Mouse (Mus musculus) intestine, embryonic 16.5 days (tissue): ENCODE data around the gene Dnajc5. TPM values are rescaled to one million over a fixed set of nuclear protein-coding genes. Genes with fewer than 3 reads are reported as not detected.

ENCODE experiments used
- ATAC-seq: fragments of 200-750 bp; cut with Nextera tagmentation; 2 replicates; pipeline ENCODE4 v1.8.0; 2017; ENCODE audit warnings: moderate TSS enrichment, moderate library complexity
- H3K27ac ChIP-seq: fragments of 300-500 bp; sonication (generic); 2 replicates; pipeline ENCODE4 v1.5.1; 2014; ENCODE audit warnings: mild to moderate bottlenecking, low read length
- H3K27me3 ChIP-seq: fragments of 300-500 bp; sonication (generic); replicated peaks from 2 replicates; pipeline ENCODE4 v1.6.1; 2014; ENCODE audit warnings: low read length, control low read depth, mixed read lengths; ENCODE audit not compliant: control insufficient read depth, insufficient read depth
- H3K36me3 ChIP-seq: fragments of 300-500 bp; sonication (generic); 2 replicates; pipeline ENCODE4 v1.6.1; 2014; ENCODE audit warnings: low read length, control low read depth; ENCODE audit not compliant: control insufficient read depth, insufficient read depth
- H3K4me1 ChIP-seq: fragments of 300-500 bp; sonication (generic); 2 replicates; pipeline ENCODE4 v1.6.1; 2014; ENCODE audit warnings: low read length, control low read depth, mixed read lengths; ENCODE audit not compliant: control insufficient read depth, insufficient read depth
- H3K4me2 ChIP-seq: fragments of 300-500 bp; sonication (generic); 2 replicates; pipeline ENCODE4 v1.6.1; 2014; ENCODE audit warnings: low read depth, low read length, control low read depth
- H3K4me3 ChIP-seq: fragments of 300-500 bp; sonication (generic); 2 replicates; pipeline ENCODE4 v1.5.1; 2014; ENCODE audit warnings: mild to moderate bottlenecking, low read length
- H3K9ac ChIP-seq: fragments of 300-500 bp; sonication (generic); 2 replicates; pipeline ENCODE4 v1.6.1; 2014; ENCODE audit warnings: low read depth, low read length
- H3K9me3 ChIP-seq: fragments of 300-500 bp; sonication (generic); 2 replicates; pipeline ENCODE4 v1.6.1; 2016; ENCODE audit warnings: low read length, control low read depth; ENCODE audit not compliant: control insufficient read depth
- WGBS: fragments of 180-500 bp; shearing (Covaris S2); extraction: QIAGEN DNeasy Blood & Tissue Kit; methylation state at CpG from one replicate; pipeline ENCODE4 v1.1.7; 2014; 5-methylcytosine and 5-hydroxymethylcytosine counted together
- polyA plus RNA-seq: library from polyadenylated mRNA; unstranded; fragments of >200 nt; fragmentation: Nextera tagmentation; extraction: Ambion mirVana; gene quantifications from 2 replicates; pipeline ENCODE4 v1.2.1, GENCODE M21; 2015

Gene Dnajc5
- polyA plus RNA-seq, 1 experiment from 2014 or later, result 74.1 TPM

GRCm38 (mm10) chr2:181589732-181590105 is 69.4 kb downstream of the Dnajc5 start:
- WGBS, result 95% methylated on average over 9 of the region's 9 CpGs
- peaks cover 20% of the 10 kb centered on the region; the same call in 1 of the 2 replicates for H3K36me3 ChIP-seq
- no peak for ATAC-seq

GRCm38 (mm10) chr2:181590471-181590870 is 70.2 kb downstream of the Dnajc5 start:
- Histone ChIP-seq H3K4me2 (no peak overlapping the region), H3K9ac (no peak overlapping the region), H3K4me1 (peaks cover 8% of the 10 kb centered on the region), H3K27me3 (no peaks in the 10 kb centered on the region), H3K4me3 (no peak overlapping the region), H3K36me3 (peaks cover 20% of the 10 kb centered on the region; the same call in 1 of the 2 replicates), H3K27ac (no peak overlapping the region), H3K9me3 (no peaks in the 10 kb centered on the region)
- 91% methylated on average over 5 of the region's 5 CpGs for WGBS
- no peak for ATAC-seq

More at GRCm38 (mm10) chr2:181589732-181590105, 69.4 kb downstream of the Dnajc5 start:
- Histone ChIP-seq H3K27me3 (no peaks in the 10 kb centered on the region), H3K9ac (no peak overlapping the region), H3K9me3 (no peaks in the 10 kb centered on the region), H3K27ac (no peak overlapping the region), H3K4me1 (peaks cover 8% of the 10 kb centered on the region), H3K4me3 (no peak overlapping the region), H3K4me2 (no peak overlapping the region)

- peak; percentile 52 for ATAC-seq
- H3K36me3 ChIP-seq, result peaks cover 14% of the 10 kb centered on the region; the same call in 1 of the 2 replicates
- H3K27ac ChIP-seq, result peak within 1 kb of the TSS; percentile 87
- no peaks in the 10 kb centered on the region for H3K27me3 ChIP-seq
- H3K4me3 ChIP-seq, result peak within 1 kb of the TSS; percentile 93
- peak within 1 kb of the TSS; percentile 94 for H3K9ac ChIP-seq
- no peaks in the 10 kb centered on the region for H3K9me3 ChIP-seq
- WGBS, result 12% methylated on average over 5 of the region's 5 CpGs
- H3K4me2 ChIP-seq, result peak within 1 kb of the TSS; percentile 84
- peaks cover 8% of the 10 kb centered on the region for H3K4me1 ChIP-seq
Observed at GRCm38 (mm10) chr2:181591528-181592085, 71.3 kb downstream of the Dnajc5 start, which contains the start of gene Prpf6. Prpf6 (plus strand) TSS chr2:181591868.

GRCm38 (mm10) chr2:181592231-181593041 is 72.2 kb downstream of the Dnajc5 start, which contains the start of gene Zfp512b:
Zfp512b (minus strand) TSS chr2:181592803.
- ATAC-seq, result peak; percentile 77
- peak within 1 kb of the TSS; percentile 87 for H3K27ac ChIP-seq
- peaks cover 8% of the 10 kb centered on the region for H3K4me1 ChIP-seq
- H3K27me3 ChIP-seq, result no peaks in the 10 kb centered on the region
- peak within 1 kb of the TSS; percentile 84 for H3K4me2 ChIP-seq
- under 1% methylated on average over 96 of the region's 97 CpGs for WGBS
- H3K9ac ChIP-seq, result peak within 1 kb of the TSS; percentile 94
- peak within 1 kb of the TSS; percentile 93 for H3K4me3 ChIP-seq
- H3K36me3 ChIP-seq, result peaks cover 12% of the 10 kb centered on the region; the same call in 1 of the 2 replicates
- H3K9me3 ChIP-seq, result no peaks in the 10 kb centered on the region

- Histone ChIP-seq H3K27ac (peak overlapping the region; percentile 87), H3K4me1 (peaks cover 12% of the 10 kb centered on the region), H3K4me2 (peak overlapping the region; percentile 84), H3K4me3 (peak overlapping the region; percentile 93), H3K27me3 (no peaks in the 10 kb centered on the region), H3K9ac (peak overlapping the region; percentile 94), H3K9me3 (no peaks in the 10 kb centered on the region), H3K36me3 (peaks cover 12% of the 10 kb centered on the region; the same call in 1 of the 2 replicates)
- peak; percentile 16 for ATAC-seq
- 9% methylated on average over 6 of the region's 6 CpGs for WGBS
Observed at GRCm38 (mm10) chr2:181593042-181593421, 72.7 kb downstream of the Dnajc5 start.

- Histone ChIP-seq H3K27ac (no peak overlapping the region), H3K27me3 (no peaks in the 10 kb centered on the region)
Observed at GRCm38 (mm10) chr2:181593937-181594336, 73.7 kb downstream of the Dnajc5 start.

GRCm38 (mm10) chr2:181594946-181595696 is 74.8 kb downstream of the Dnajc5 start:
- no peak for ATAC-seq
- Histone ChIP-seq H3K36me3 (0 out of 2 replicates have a peak, but pooled peaks cover 2% of the 10 kb centered on the region), H3K27me3 (no peaks in the 10 kb centered on the region), H3K27ac (no peak overlapping the region), H3K9me3 (no peaks in the 10 kb centered on the region), H3K9ac (no peak overlapping the region), H3K4me3 (no peak overlapping the region), H3K4me1 (peaks cover 14% of the 10 kb centered on the region), H3K4me2 (no peak overlapping the region)
- 73% methylated on average over 4 of the region's 4 CpGs for WGBS

More at GRCm38 (mm10) chr2:181593937-181594336, 73.7 kb downstream of the Dnajc5 start:
- Histone ChIP-seq H3K9me3 (no peaks in the 10 kb centered on the region), H3K4me2 (no peak overlapping the region), H3K36me3 (peaks cover 7% of the 10 kb centered on the region; the same call in 1 of the 2 replicates), H3K9ac (no peak overlapping the region), H3K4me1 (peaks cover 14% of the 10 kb centered on the region), H3K4me3 (no peak overlapping the region)
- no peak for ATAC-seq

- 0 out of 2 replicates have a peak overlapping the region, but pooled peaks have one; percentile 10 for H3K9ac ChIP-seq
- no peak overlapping the region for H3K27ac ChIP-seq
- ATAC-seq, result no peak
- WGBS, result 48% methylated on average over 6 of the region's 6 CpGs
- no peaks in the 10 kb centered on the region for H3K9me3 ChIP-seq
- no peak overlapping the region for H3K4me2 ChIP-seq
- no peak overlapping the region for H3K4me3 ChIP-seq
- peaks cover 17% of the 10 kb centered on the region for H3K4me1 ChIP-seq
- no peaks in the 10 kb centered on the region for H3K27me3 ChIP-seq
- 0 out of 2 replicates have a peak, but pooled peaks cover 2% of the 10 kb centered on the region for H3K36me3 ChIP-seq
Observed at GRCm38 (mm10) chr2:181596221-181596960, 76.1 kb downstream of the Dnajc5 start.
